Mouse (Mus musculus) embryo, embryonic 9.5 days (tissue): Measurements from ENCODE around the gene Nxt1.

Experiments used
- DNase-seq: peaks from one replicate; pipeline ENCODE4 v3.0.0-alpha.2; 2017; ENCODE audit errors: extremely low spot score

The Nxt1 gene

DNA sequence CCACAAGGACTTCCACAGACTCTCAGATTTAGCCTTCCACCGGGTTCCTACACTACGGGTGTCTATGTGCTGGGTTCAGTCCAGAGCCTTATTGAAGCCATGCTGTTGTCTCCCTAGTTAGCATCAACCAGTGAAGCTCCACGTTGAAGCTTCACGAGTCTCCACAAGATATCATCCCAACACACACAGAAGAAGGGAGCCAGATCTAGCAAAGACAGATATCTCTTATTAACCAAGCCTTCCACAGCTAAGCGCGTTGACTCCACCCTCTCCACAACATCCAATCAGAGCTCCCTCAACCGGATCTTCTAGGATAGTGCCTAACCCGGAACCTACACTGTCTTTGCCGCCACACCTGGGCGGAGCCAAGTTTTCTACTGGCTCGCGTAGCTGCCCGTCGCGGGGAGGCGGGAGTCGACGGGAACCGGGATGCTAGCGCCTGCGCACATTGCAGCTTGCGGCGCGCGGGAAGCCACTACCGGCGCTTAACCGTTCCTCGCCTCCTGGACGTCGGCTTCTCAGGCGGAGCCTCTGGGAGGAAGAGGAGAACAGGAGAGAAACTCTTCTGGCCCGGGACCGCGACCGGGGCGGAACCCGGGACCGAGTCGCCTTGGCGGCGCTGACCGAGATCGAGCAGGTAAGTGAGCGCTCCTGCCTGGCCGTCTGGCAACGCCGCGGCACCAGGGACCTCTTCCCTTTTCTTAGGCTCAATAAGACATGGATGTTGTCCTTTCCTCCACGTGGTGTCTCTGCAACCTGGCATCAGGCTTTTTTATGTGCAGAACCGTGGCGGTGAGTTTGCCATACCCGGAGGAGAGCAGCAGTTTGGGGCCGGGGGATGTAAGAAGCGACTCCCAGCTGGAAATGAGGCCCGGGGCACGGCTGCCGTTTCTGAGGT, at the start of gene Nxt1:
Nxt1 (plus strand) TSS at position 403 of the 898 bp plus-strand sequence.
- DNase-seq, result peak; percentile 98

DNA sequence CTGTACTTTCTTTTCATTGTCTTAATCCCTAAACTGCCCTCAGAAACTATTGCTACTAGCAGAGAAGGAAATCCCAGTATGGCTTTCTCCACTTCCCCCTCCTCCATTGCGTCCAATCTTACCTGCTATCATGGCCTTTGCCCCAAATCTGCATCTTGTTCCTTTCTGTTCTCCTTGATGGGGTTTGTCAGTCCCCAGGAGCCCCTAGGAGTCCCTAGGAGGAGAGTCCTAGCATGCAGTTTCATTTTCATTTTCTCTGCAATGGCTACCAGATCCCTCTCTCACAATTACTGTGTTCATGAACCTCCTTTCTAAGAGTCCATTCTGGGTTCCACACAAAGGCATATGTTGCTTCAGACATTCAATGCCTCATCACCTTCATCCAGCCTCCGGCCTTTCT, 49.3 kb upstream of the Nxt1 start:
- no peak for DNase-seq

DNA sequence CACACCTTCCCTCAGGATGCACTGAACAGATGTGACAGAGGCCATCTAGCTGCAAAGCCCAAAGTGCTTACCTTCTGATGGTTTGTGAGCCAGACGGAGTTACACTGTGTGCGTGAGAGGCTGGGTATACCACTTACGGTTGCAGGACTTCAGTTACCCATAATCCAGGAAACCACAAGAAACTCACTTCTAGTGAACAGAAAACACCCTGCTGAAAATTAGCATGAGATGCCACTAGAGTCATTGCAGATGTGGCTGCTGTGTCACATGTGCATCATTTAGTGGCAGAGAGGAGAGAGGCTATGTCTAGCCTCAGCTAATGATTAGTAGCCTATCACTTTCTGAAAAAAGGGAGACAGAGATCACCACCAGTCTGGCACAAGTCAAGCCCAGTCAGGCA, 47.9 kb upstream of the Nxt1 start:
- no peak for DNase-seq

DNA sequence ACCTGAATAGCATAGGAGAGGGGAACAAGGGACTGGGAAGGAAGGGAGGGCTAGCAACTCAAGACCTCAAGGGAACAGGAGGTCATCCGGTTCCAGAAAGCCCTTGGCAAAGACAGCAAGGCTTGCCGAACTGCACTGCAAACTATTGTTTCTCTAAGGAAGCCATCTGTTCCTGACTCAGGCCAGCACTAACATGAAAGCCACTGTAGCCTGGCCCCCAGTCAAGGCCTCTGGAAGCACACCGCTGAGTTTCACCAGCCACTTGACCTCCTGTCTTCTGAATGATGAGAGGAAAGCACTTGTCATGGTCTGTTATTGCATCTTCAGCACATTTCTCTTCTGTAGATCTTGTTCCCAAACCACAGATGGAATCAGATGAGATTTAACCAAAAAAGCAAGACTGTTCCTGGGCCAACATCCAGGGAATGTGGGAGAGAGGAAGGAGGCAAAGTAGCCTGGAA, 45.4 kb upstream of the Nxt1 start:
- DNase-seq, result no peak

DNA sequence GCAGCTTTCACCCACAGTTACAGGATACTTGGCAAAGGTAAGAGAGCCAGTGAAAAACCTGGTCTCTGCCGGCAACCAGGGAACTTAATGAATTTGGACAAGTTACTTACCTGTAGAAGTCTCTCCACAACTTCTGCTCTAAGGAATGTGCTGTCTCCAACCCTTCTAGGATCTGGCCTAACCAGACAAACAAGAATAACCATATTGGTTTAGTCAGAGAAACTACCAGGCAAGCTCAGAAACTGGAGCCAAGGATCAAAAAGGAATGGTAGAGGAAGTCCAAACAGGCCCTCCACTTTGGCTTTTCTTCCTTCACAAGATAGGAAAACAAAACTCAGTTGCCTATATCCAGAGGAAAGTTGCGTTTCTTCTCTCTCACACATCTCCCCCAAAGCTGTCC, 41.4 kb upstream of the Nxt1 start:
- DNase-seq, result no peak

DNA sequence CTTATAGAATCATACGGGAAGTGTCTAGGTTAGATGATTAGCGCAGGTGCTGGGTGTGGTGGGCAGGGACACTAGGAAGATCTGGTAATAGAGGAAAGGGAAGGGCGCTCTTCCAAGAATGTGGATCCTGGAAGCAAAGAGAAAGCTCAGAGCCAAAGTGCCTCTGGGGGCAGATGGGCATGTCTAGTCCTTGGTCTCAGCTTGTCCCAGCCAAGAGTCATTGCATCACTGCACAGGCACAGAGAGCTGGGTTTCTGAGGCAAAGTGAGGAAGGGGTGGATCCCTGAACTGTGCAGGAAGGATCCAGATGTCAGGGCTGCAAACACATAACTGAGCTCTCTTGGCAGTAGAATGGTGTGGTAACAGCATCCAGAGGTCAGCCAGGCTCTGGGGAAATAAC, 40.8 kb upstream of the Nxt1 start:
- no peak for DNase-seq

DNA sequence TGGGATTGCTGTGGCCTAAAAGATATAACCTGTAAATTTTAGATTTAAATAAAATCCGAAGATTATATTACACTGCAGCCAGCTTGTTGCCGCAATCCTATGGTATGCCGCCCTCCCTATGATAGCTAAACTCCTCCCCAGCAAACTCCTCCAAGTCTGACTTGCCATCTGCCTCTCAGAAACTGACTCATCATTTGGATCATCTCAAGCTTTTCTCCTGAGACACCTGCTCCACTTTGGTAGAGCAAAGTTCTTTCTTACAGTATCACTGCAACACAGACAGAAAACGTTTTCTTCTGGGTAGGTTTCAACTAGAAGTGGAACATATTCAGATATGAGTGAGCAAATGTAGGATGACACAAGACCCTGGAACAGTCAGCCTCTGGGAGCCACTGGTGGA, 37.9 kb upstream of the Nxt1 start:
- no peak for DNase-seq

DNA sequence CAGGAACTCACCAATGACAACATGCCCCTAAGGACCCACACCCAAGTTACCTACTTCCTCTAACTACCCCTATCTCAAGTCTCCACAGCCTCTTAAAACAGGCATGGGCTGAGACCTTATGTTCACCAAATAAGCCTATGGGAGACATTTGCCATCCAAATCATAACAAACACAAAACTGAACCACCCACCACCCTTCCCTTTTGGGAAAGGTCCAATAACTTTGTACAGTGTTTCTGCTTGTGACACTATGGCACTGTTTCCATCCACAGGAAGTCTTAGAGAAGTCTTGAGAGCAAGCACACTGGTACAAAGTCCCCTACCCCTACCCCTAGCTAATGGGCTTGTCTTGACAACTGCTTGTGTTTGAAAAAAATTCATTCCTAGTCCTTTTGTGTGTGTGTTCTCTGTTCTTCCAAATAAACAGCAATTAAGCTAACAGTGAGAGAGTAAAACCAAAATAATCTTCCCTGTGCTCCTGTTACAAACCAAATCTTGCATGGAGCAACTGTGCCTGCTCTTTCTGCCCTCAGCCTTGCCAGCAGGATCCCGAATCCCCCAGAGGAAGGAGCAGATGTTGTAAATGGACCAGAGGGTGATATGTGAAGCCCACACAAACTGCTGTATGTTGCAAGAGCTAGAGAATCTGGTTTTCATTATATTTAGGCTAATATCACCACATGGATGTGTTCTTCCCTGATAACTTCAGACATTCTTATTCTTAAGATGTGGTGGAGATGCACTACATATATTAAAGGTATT, 29.6 kb upstream of the Nxt1 start:
- DNase-seq, result no peak

DNA sequence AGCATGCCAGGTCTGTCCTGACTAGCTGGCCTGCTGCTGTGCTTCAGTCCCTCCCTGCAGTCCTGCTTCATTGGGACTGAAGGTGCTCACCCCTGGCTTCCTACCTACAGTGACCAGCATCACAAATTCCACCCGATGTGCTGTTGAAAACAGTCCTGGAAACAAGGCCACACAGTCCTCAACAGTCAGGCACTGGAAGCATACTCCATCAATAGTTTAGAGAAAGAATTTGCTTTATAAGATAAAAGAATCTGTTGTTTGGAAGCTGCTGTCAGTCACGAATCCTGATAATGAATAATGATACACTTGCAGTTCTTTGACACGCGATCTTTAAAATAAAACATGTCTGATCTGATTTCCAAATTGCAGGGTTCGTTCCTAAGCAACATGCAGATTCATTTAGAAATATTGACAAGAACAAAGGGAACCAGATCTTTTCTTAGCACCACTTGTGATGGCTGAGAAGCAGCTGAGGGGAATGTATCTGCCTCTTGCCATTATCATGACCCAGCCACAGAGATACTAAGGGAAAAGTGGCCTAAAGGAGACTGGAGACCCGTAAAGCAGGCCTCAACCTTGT, 27.9 kb upstream of the Nxt1 start:
- no peak for DNase-seq

DNA sequence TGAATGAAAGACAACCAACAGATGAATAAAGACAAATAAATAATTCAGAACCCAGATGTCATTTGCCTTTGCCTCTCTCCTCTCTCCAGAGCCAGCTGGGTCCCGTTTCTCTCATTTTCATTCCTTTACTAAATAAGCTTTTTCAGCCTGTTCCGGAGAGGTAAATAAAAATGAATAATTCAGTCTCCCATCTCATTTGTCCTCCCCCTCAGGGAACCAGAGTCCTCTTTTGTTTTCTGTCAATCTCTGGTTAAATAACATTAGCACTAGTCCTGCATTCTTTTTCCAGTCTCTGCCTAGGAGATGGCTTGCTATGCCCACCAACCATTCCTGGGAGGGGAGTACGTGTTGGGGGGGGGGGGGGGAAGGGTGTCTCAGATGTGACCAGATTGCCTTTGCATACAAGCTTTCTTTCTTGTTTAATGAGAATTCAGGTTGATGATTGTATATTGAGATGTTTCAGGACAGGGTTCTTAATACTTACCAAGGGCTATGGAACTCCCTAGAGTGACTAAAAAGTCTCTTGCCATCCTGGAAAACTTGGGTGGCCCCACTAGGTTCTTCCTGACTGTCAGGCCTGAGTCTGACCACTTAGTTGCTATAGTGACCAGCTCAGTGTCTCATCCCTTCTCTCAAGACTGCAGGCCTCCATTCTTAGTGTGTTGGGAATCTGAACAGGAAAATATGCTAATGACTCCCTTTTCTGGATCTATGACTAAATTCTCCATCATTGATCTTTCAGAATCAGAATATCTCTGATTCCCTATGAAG, 21.6 kb upstream of the Nxt1 start:
- DNase-seq, result peak; percentile 8

DNA sequence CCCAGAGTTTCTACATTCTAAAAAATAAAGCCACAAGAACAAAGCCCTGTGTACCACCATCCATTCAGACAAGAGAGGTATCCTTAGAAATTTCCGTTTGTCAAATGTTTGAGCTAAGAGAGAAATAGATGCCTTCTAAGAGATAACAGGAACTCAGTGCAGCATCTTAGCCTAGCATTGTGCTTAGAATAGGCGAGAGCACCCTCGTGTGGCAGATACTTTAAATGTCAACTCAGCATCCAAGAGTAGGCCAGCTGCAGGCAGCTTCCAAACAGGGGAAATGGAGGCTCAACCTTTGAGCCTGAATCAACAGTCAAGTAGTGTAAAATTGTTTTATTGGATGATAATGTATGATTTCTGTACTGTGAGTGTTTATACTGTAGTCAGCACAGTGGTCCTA, 17.4 kb upstream of the Nxt1 start:
- DNase-seq, result peak; percentile 45

DNA sequence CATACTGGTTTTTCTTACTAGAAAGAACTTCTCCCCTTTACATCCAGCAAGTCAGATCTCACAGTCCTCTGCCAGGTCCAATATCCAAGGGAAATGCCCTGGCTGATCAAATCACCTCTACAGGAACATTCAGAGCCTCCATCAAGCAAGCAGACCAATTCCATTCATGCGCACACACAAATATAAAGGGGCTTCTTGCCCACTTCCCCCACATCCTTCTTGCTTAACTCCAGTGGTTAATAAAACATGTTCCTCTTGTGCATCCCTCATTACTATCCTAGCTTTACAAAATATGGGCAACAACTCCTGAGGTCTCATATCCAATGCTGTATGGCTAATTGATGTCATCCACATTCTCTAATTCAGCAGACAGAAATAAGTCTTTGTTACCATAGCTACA, 8.9 kb upstream of the Nxt1 start:
- DNase-seq, result no peak

DNA sequence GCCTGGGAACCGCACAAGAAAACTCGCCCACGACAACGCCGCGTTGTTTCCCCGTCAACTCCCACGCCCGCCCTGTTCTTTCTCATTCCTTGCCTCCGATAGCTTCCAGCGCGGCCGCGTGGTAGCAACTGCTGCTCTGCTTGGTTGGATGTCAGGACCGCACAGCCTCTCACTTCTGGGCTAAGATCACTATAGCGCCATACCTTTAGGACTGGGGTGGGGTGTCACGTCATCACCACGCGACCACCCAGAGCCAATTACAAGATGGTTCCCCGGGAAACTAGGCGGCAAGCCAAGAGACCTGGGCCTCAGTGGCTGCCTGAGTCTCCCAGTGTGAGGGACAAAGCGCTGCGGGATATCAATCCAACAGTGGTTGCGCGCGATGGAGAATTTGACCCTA, 5.4 kb downstream of the Nxt1 start:
- peak; percentile 85 for DNase-seq

DNA sequence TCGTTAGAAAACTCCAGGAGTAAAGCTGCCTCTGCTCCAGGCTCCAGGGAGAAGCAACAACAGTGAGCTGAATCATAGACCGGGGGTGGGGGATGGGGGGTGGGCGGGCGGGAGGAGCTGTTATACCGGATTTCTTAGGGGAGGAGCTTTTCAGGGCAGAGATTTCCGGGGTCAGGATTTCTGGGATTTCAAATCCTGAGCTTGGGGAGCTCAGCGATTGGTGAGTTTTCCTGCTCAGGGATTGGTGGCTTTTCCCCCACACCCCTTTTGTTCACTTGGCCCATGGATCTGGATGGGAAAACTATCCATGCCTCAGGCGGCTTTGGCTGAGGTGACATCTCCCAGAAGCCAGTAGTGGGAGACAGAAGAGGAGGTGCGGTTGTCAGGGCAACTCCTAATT, 6.9 kb downstream of the Nxt1 start:
- DNase-seq, result peak; percentile 76

DNA sequence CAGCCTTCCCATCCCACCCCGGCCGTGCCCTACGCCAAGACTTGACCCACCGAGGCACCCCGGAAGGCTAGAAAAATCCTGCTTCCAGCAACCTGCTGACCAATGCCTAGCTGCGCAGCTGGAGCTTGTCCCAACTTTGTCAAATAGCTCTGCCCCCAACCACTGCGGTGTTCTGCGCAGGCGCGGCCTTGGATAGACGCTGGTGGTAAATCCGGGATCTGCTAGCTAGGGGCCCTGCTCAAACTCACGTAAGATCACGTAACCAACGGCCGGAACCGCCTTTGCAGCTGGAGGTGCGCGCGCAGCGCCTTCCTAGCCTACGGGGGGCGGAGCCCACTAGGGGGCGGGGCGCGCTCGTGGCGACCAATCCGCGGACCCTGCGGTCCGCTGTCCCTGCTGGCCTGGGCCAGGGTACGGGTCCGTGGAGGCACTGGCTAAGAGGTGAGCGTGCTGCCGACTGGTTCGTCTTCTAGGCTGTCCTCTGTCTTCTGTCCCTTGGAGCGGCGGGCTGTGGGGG, 8.4 kb downstream of the Nxt1 start, which contains the start of gene Gzf1:
Gzf1 (plus strand) TSS at position 249 of the 517 bp plus-strand sequence.
- peak; percentile 96 for DNase-seq

DNA sequence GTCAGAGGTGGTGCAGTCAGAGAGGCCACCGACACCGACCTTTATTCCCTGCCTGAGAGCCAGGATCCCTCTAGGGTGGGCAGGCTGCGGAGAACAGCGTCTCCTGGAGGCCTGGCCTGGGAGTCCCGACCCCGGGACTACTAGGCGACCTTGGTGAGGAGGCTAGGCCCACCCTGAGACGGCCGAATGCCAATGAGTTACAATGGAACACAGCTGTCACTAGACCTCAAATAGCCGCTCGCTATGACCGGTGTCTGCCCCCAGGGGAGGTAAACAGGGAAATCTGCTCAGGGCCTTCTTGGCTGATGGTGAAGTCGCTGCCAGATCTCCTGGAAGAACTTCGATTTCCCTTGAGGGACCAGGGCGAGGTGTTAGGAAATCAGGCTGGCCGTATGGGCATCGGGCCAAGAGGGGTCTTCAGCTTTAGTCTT, 9.1 kb downstream of the Nxt1 start:
- DNase-seq, result no peak

DNA sequence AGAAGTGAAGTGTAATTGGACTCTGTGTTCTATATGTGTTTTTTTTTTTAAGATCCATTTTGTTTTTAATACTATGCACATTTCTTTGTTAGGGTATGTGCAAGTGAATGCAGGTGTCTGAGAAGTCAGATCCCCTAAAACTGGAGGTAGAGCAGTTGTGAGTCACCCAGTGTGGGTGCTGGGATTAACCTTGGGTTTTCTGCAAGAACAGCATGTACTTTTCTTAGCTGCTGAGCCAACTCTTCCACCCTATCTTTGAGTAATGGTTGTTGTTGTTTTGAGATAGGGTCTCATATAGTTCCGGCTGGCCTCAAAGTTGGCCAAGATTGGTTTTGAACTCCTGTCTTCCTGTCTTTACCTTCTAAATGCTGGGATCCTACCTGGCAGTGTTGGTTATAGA, 10.6 kb downstream of the Nxt1 start:
- no peak for DNase-seq

DNA sequence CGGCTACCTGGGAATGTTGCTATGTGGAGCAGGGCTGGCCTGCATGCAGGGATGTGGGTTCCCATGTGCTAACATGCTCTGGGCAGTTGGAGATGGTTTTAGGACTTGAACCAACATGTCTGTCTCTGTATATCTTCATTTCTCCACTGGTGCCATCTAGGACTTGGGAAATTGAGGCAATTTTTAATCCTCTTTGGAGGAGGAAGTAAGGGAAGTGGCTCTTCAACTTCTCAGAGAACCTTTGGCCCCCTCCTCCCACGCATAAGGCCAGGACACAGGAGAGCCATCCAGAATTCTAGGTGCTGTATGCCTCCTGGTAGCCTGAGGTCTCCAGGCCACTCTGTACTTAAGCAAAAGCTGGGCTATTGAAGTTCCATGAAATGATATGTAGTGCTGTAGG, 12.6 kb downstream of the Nxt1 start:
- DNase-seq, result no peak

DNA sequence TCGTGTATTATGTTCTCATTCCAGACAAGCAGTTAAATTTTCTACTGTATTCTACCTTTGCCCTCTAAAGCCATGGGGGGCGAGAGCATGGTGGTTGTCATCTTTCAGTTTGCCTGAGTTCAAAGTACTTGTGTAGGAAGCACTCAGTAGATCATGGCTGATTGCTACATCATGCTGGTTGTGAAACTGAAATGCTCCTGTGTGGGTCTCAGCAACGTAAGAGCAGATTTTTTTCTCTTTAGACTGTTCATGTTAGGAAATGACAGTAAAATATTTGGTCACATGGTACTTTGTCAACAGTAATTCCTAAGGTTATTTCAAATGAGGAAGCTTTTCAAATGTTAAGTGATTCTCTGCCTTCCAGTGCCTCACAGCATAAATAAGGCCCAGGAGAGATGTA, 13.3 kb downstream of the Nxt1 start:
- DNase-seq, result no peak

DNA sequence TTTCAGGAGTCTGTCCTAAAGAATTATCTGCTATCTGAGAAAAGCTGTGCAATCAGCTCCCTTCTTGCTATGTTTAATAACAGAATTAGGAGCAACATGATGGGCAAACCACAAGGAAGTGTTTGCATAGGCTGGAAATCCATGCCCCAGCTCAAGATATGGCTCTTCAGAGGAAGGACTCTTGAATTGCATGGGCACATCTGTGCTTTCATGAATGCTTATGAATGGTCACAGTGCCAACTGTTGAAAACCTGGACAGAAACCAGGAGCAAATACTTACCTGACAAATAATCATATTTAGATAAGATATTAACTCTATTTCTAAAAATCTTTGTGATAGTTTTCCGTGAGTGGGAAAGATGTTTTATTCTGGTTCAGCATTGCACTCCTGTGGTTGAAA, 14.5 kb downstream of the Nxt1 start:
- DNase-seq, result no peak

DNA sequence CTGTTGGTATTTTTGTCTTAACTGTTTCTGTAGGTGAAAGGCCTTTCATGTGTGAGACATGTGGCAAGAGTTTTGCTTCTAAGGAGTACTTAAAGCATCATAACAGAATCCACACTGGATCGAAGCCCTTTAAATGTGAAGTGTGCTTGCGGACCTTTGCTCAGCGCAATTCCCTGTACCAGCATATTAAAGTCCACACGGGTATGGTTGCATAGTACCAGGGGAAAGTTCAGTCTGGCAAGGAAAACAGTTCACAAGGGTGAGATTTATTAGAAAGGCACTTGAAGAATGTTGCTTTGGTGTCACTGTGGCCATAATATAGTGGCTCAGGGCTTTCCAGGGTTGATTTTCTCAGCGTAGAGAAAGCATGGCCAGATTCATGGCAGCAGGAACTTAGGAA, 15.6 kb downstream of the Nxt1 start:
- no peak for DNase-seq
